Mouse (Mus musculus) myocyte (in vitro differentiated cells): Measurements from ENCODE around the gene St3gal3.

Experiments used
- E2F4 ChIP-seq: IDR thresholded peaks from one replicate; pipeline ENCODE4 v1.6.1; 2011; ENCODE audit warnings: mild to moderate bottlenecking, control low read depth, moderate library complexity; ENCODE audit not compliant: insufficient read depth
- MAX ChIP-seq: IDR thresholded peaks from one replicate; pipeline ENCODE4 v1.6.1; 2011; ENCODE audit warnings: low read depth, mild to moderate bottlenecking, control low read depth
- MYOD1 ChIP-seq, 3 experiments: IDR thresholded peaks; one replicate each; pipeline ENCODE4 v1.6.1; 2011; ENCODE audit warnings: control low read depth in 2 of 3, low read depth in 2 of 3, mild to moderate bottlenecking in 2 of 3, moderate library complexity in 1 of 3; ENCODE audit not compliant: insufficient read length in 2 of 3, control insufficient read depth in 1 of 3
- POLR2A ChIP-seq: IDR thresholded peaks from one replicate; pipeline ENCODE4 v1.6.1; 2011; ENCODE audit warnings: low read depth, mild to moderate bottlenecking, control low read depth, moderate library complexity; ENCODE audit not compliant: insufficient read length
- REST ChIP-seq: IDR thresholded peaks from one replicate; pipeline ENCODE4 v1.6.1; 2011; ENCODE audit warnings: mild to moderate bottlenecking, control low read depth, moderate library complexity; ENCODE audit not compliant: insufficient read depth, insufficient read length
- TCF3 ChIP-seq: IDR thresholded peaks from one replicate; pipeline ENCODE4 v1.6.1; 2011; ENCODE audit warnings: low read depth, control low read depth; ENCODE audit not compliant: insufficient read length
- USF1 ChIP-seq: IDR thresholded peaks from one replicate; pipeline ENCODE4 v1.6.1; 2011; ENCODE audit warnings: low read depth, mild to moderate bottlenecking, control low read depth, moderate library complexity

GRCm38 (mm10) chr4:117978282-117978681, 156.4 kb downstream of the St3gal3 start:
- TF ChIP-seq REST (no peak), POLR2A (no peak), MAX (no peak), E2F4 (no peak), MYOD1 (IDR thresholded peaks at IDR 0.05; ENCODE audit: control insufficient read depth in 1 of 3, insufficient read length in 2 of 3, low read depth in 2 of 3) (no peak), USF1 (no peak), TCF3 (no peak)
